Mouse (Mus musculus) inflammation-experienced regulatory T-cells, adult 6 months (primary cell): Measurements from ENCODE around the gene Foxa1. TPM values are rescaled to one million over a fixed set of nuclear protein-coding genes. Genes with fewer than 3 reads are reported as not detected.

ENCODE experiments used
- polyA plus RNA-seq, 3 experiments: library from polyadenylated mRNA; unstranded; fragments of 100-300 nt; shearing (Covaris generic); gene quantifications; one replicate each; pipeline ENCODE4 v1.2.1; 2017

The Foxa1 gene
- polyA plus RNA-seq, 3 experiments from 2014 or later, result not detected

Other genes with a start within 250 kb of the Foxa1 start
- not detected for gene Ttc6, start 17.2 kb upstream of the Foxa1 start, polyA plus RNA-seq